Mouse (Mus musculus) cortical plate, adult 2 months (tissue): ENCODE measurements around the gene Mpp2. TPM values are rescaled to one million over a fixed set of nuclear protein-coding genes. Genes with fewer than 3 reads are reported as not detected.

Experiments used
- H3K27ac ChIP-seq: fragments of 200-500 bp; 2 replicates; pipeline ENCODE4 v1.5.1; 2012; ENCODE audit warnings: low read length, control low read depth, inconsistent platforms; ENCODE audit not compliant: insufficient read depth
- H3K4me1 ChIP-seq: fragments of 200-500 bp; 2 replicates; pipeline ENCODE4 v1.6.1; 2011; ENCODE audit warnings: low read length; ENCODE audit not compliant: control insufficient read depth, insufficient read depth
- H3K4me3 ChIP-seq: fragments of 200-500 bp; 2 replicates; pipeline ENCODE4 v1.5.1; 2011; ENCODE audit warnings: mild to moderate bottlenecking, low read length, control low read depth; ENCODE audit not compliant: insufficient read depth
- CTCF ChIP-seq: fragments of 200-500 bp; IDR thresholded peaks from 2 replicates; pipeline ENCODE4 v1.5.1; 2011; ENCODE audit warnings: mild to moderate bottlenecking, control low read depth, low read length; ENCODE audit not compliant: insufficient read depth; ENCODE audit errors: extremely low read depth
- POLR2A ChIP-seq: fragments of 200-500 bp; IDR thresholded peaks from 2 replicates; pipeline ENCODE4 v1.6.1; 2011; ENCODE audit warnings: mild to moderate bottlenecking, low read length, control low read depth; ENCODE audit not compliant: insufficient read depth; ENCODE audit errors: extremely low read depth
- polyA plus RNA-seq: library from polyadenylated mRNA; depleted of rRNA; stranded (reverse); fragments of >200 nt; gene quantifications from 2 replicates; pipeline ENCODE4 v1.2.3, GENCODE M21; 2012; rRNA removed

Mpp2 gene
- polyA plus RNA-seq, 1 experiment = 128 TPM

- no peak for TF ChIP-seq CTCF
- no peak for TF ChIP-seq POLR2A
- Histone ChIP-seq H3K27ac (no peak overlapping the region), H3K4me1 (peaks cover 7% of the 10 kb centered on the region), H3K4me3 (no peak overlapping the region)
Observed at GRCm38 (mm10) chr11:102021196-102021595, 67.1 kb downstream of the Mpp2 start.

GRCm38 (mm10) chr11:102019736-102020135 is 68.6 kb downstream of the Mpp2 start:
- Histone ChIP-seq H3K4me3 (no peak overlapping the region), H3K27ac (no peak overlapping the region), H3K4me1 (peaks cover 4% of the 10 kb centered on the region)
- no peak for TF ChIP-seq CTCF
- TF ChIP-seq POLR2A = no peak

GRCm38 (mm10) chr11:102016136-102016535 is 72.2 kb downstream of the Mpp2 start:
- Histone ChIP-seq H3K27ac (no peak overlapping the region), H3K4me1 (no peaks in the 10 kb centered on the region)

GRCm38 (mm10) chr11:102015472-102015871 is 72.8 kb downstream of the Mpp2 start:
- no peak for TF ChIP-seq POLR2A
- no peak for TF ChIP-seq CTCF
- no peak overlapping the region for H3K4me3 ChIP-seq
- H3K4me1 ChIP-seq = 0 out of 2 replicates have a peak, but pooled peaks cover 2% of the 10 kb centered on the region
- no peak overlapping the region for H3K27ac ChIP-seq

More at GRCm38 (mm10) chr11:102016136-102016535, 72.2 kb downstream of the Mpp2 start:
- no peak overlapping the region for H3K4me3 ChIP-seq
- no peak for TF ChIP-seq POLR2A
- TF ChIP-seq CTCF = no peak

- Histone ChIP-seq H3K4me1 (peaks cover 2% of the 10 kb centered on the region; the same call in 1 of the 2 replicates), H3K4me3 (no peak overlapping the region), H3K27ac (no peak overlapping the region)
- TF ChIP-seq POLR2A = no peak
- no peak for TF ChIP-seq CTCF
Observed at GRCm38 (mm10) chr11:102013201-102013600, 75.1 kb downstream of the Mpp2 start.

DNA sequence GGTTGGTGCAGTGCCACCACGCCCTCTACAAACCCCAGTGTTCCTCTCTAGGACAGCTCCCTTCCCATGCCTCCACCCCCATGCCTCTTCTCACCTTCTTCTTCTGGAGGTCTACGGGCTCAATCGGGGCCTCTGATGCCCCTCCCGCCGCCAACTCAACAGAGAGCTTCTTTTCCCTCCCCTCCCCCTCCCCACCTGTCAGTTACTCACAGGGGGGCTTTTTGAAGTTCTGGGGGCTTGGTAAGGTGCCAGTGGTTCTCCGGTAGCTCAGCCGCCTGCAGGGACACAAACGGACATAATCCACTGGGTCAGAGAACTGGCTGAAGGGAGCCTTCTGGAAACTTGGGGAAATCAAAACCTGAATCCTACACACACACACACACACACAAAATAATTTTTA is 76.8 kb downstream of the Mpp2 start:
- TF ChIP-seq CTCF (no peak), POLR2A (no peak)
- no peak overlapping the region for H3K27ac ChIP-seq
- no peak overlapping the region for H3K4me3 ChIP-seq
- peaks cover 2% of the 10 kb centered on the region; the same call in 1 of the 2 replicates for H3K4me1 ChIP-seq

DNA sequence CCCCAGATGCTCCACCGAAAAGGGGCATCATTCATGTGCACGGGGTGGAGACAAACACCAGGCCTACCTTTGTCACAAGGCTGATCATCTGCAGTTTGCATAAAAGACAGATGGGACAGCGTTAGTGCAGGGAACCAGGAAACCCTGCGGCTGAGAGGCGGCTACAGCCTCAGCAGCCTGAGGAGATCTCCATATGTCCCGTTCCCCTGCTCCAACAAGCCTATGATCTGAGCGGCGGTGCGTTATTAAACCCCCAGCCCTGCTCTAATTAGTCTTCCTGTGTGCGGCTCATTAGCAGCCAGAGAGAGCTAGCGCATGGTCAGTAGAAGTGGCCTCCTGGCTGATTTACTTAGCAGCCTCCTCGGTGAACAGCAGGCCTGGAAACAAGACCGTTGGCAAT is 78.2 kb downstream of the Mpp2 start:
- no peak overlapping the region for H3K27ac ChIP-seq
- no peak overlapping the region for H3K4me3 ChIP-seq
- peaks cover 2% of the 10 kb centered on the region; the same call in 1 of the 2 replicates for H3K4me1 ChIP-seq
- TF ChIP-seq CTCF (no peak), POLR2A (no peak)

DNA sequence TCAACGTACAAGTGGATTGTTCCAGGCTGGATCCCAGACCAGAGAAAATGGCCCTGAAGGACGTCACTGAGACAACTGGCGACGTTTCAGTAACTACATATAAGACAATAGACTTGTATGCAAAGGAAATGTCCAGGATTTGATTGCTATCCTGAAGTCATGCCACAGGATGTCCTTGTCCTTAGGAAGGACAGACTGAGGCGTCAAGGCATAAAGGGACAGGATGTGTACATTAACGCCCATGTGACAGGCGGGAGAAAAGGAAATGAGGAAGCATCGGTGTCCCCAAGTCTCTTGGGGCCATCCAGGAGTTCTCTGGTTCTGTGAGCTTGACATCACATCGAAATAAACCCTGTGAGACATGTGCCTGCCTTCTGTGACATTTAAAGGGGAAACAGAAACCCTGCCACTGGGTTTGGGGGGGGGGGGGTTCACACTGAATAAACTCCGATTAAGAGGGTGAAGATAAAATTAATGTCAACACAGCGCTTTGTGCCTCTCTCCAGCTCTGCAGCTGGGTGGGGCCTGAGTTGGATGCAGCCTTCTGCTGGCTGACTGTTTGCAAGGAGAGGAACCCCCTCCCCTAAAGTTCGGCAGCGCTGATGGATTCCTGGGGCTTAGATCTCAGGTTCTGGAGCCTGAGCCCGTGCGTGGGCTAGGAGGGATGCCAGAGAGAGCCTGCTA is 79.2 kb downstream of the Mpp2 start:
- no peak overlapping the region for H3K4me3 ChIP-seq
- H3K27ac ChIP-seq = no peak overlapping the region
- peaks cover 2% of the 10 kb centered on the region; the same call in 1 of the 2 replicates for H3K4me1 ChIP-seq
- TF ChIP-seq CTCF (no peak), POLR2A (no peak)

- Histone ChIP-seq H3K4me1 (peaks cover 2% of the 10 kb centered on the region; the same call in 1 of the 2 replicates), H3K4me3 (no peak overlapping the region)
Observed at GRCm38 (mm10) chr11:102008372-102008771, 79.9 kb downstream of the Mpp2 start.

More at GRCm38 (mm10) chr11:102008372-102008771, 79.9 kb downstream of the Mpp2 start:
- no peak overlapping the region for H3K27ac ChIP-seq
- TF ChIP-seq CTCF (no peak), POLR2A (no peak)

Other genes starting within 250 kb of the Mpp2 start
- 0.29 and 0.51 TPM in 2 replicates for gene Meox1, start 194.1 kb downstream of the Mpp2 start, polyA plus RNA-seq
- 0.09 and 0.10 TPM in 2 replicates for gene Sost, start 121.5 kb downstream of the Mpp2 start, polyA plus RNA-seq
- not detected in 2 replicates for gene Cfap97d1, start 104.2 kb downstream of the Mpp2 start, polyA plus RNA-seq
- 162 and 171 TPM in 2 replicates for gene Dusp3, start 101.5 kb downstream of the Mpp2 start, polyA plus RNA-seq
- 57.9 and 60.4 TPM in 2 replicates for gene Mpp3, start 60.1 kb downstream of the Mpp2 start, polyA plus RNA-seq
- gene Cd300lg, start 47.0 kb downstream of the Mpp2 start, polyA plus RNA-seq = 0.15 and 0.19 TPM in 2 replicates
- gene Ppy, start 12.8 kb upstream of the Mpp2 start, polyA plus RNA-seq = not detected in 2 replicates
- gene Pyy, start 19.3 kb upstream of the Mpp2 start, polyA plus RNA-seq = not detected in 2 replicates
- gene Nags, start 57.0 kb upstream of the Mpp2 start, polyA plus RNA-seq = 0.04 and 0.08 TPM in 2 replicates
- gene Tmem101, start 67.9 kb upstream of the Mpp2 start, polyA plus RNA-seq = 28.4 and 31.4 TPM in 2 replicates
- gene Lsm12, start 96.8 kb upstream of the Mpp2 start, polyA plus RNA-seq = 33.2 and 34.4 TPM in 2 replicates
- 97.1 TPM in 2 replicates for gene G6pc3, start 101.1 kb upstream of the Mpp2 start, polyA plus RNA-seq
- 191 and 237 TPM in 2 replicates for gene Hdac5, start 141.7 kb upstream of the Mpp2 start, polyA plus RNA-seq
- gene BC030867, start 160.4 kb upstream of the Mpp2 start, polyA plus RNA-seq = 1.3 and 1.4 TPM in 2 replicates
- gene Asb16, start 180.2 kb upstream of the Mpp2 start, polyA plus RNA-seq = 1.9 and 2.2 TPM in 2 replicates
- gene Tmub2, start 196.4 kb upstream of the Mpp2 start, polyA plus RNA-seq = 95.3 and 97.0 TPM in 2 replicates
- gene Atxn7l3, start 208.1 kb upstream of the Mpp2 start, polyA plus RNA-seq = 171 and 180 TPM in 2 replicates
- 84.1 and 86.8 TPM in 2 replicates for gene Ubtf, start 231.2 kb upstream of the Mpp2 start, polyA plus RNA-seq